Mouse (Mus musculus): ENCODE results near the gene Galr2.

DNA sequence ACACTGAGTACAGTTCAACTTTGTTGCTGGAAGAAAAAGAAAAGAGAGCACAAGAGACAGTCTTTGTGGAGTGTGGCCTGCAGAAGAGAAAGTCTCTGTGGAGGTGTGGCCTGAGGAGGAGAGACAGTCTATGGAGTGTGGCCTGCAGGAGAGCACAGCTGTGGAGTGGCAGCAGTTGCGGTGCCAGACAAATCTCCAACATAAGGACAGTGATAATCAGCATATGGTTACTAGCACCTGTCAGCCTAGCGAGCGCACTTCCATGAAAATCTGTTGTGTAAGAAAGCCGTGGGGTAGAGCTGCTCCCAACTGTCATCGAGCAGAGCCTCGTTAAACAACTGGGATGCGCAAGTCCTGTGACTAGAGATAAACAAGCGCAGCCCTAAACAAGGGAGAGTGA, 11.2 kb upstream of the Galr2 start:
- TF ChIP-seq USF1 (IDR thresholded peaks at IDR 0.05; ENCODE audit: low read depth, low read length) (no peak), POLR2A (IDR thresholded peaks at IDR 0.05; ENCODE audit: control insufficient read depth in 1 of 2, insufficient read depth in 1 of 2, low read depth in 1 of 2, low read length in 2 of 2, poor library complexity in 1 of 2) (no peak), TCF12 (IDR thresholded peaks at IDR 0.05; ENCODE audit: low read depth, low read length) (no peak), NELFE (IDR thresholded peaks at IDR 0.05; ENCODE audit: low read depth, low read length) (no peak), CTCF (IDR thresholded peaks at IDR 0.05 in 2 of 3, conservative IDR thresholded peaks at IDR 0.05 in 1 of 3; ENCODE audit: control insufficient read depth in 1 of 3, insufficient read depth in 1 of 3, low read depth in 2 of 3, low read length in 3 of 3, poor library complexity in 1 of 3, severe bottlenecking in 1 of 3) (no peak), ZNF384 (IDR thresholded peaks at IDR 0.05; ENCODE audit: low read depth, low read length) (no peak), GABPA (IDR thresholded peaks at IDR 0.05; ENCODE audit: low read depth, low read length) (no peak), MAZ (IDR thresholded peaks at IDR 0.05; ENCODE audit: low read depth, low read length) (no peak), KAT2A (conservative IDR thresholded peaks at IDR 0.05; ENCODE audit: low read depth, low read length) (no peak)
